Mouse (Mus musculus) layer of hippocampus, postnatal 14 days (tissue): ENCODE measurements around the gene Sorcs3. TPM values are rescaled to one million over a fixed set of nuclear protein-coding genes. Genes with fewer than 3 reads are reported as not detected.

Experiments used
- DNase-seq, 2 experiments: peaks; one replicate each; pipeline ENCODE4 v3.0.0; 2021 to 2022; ENCODE audit warnings: low spot score in 2 of 2, mixed read lengths in 1 of 2
- total RNA-seq, 2 experiments: library from RNA; stranded (reverse); gene quantifications; 2 replicates each; pipeline ENCODE4 v1.2.3; 2021

Sorcs3 gene
- total RNA-seq, 2 experiments from 2014 or later: 32.8 to 35.0 TPM

DNA sequence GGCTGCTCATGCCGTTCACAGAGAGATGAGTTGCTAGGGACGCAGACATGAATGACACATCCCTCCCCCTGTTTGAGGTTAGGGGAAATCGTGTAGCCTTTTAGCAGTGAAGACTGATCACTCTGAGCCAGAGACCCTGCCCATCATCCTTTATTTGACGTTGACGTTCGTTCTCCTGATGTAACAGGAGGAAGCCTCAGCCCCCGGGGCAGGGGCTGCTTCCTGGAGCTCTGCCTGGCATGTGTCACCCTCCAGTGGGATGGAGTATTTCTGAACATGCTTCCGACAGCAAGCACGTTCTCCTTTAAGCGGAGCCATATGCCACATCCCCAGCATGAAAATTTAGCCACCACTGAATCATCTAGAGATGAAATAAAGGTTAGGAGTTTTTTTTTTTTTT lies 162.2 kb downstream of the Sorcs3 start:
- DNase-seq: peak; percentile 33 to 56

DNA sequence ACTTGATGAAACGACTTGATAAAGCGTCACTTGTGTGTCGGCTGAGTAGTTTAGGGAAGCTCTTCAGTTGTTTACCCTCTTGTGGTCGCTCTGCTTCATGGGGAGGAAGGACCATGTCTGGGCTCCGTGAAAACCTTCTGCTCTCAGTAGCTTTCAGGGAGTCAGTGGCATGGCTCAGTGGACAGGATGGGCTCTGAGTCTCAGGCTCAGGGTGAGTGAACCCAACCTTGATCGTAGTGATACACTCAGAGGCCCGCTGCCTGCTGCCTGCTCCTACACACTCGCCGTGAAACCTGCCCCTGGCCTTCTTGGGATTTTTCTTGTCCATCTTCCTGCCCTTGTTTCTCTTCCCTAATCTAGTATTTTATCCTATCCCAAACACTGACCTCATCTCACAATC lies 166.0 kb downstream of the Sorcs3 start:
- no peak for DNase-seq

DNA sequence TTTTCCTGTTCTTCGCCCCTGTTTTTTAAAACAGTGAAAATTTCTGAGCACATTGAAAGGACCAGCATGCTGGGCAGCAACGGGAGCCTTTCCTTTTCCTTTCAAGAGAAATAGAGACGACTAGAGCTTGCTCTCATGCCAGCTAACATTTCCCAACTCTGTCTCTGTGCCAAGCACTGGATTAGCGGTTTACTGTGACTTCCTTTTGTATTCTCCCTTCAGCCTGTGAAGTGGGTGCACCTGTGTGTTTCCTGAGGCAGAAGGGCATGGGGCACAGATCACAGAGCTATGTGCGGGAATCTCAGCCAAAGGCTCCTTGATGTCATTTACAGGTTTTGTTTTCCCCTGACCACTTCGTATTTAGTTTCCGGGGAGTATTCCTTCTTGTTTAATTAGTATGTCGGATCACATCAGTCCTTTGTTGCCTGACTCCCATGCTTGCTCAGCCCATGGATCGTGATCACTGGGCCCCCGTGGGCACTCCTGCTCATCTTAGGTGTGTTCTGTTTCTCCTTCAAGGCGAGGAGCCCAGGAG lies 172.2 kb downstream of the Sorcs3 start:
- DNase-seq: peak in 1 of 2 experiments; percentile 9

DNA sequence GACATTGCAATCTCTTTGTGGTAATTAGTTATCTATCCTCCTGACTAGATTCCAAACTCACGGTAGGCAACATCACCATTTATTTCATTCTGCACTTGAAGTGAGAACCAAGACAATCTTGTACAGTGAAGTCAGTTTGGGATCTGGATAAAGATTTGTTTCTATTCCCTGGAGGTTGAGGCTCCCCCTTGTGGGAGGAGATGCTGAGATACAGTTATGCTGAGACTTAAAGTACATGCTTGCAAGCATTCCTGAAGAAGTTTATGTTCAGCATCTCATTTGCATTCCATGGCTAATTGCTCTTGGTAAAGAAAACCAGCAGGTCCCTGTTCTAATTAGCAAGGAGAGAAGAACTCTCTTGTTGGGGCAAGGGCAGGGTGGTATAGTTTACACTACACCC lies 185.7 kb downstream of the Sorcs3 start:
- DNase-seq: peak in 1 of 2 experiments; percentile 42

DNA sequence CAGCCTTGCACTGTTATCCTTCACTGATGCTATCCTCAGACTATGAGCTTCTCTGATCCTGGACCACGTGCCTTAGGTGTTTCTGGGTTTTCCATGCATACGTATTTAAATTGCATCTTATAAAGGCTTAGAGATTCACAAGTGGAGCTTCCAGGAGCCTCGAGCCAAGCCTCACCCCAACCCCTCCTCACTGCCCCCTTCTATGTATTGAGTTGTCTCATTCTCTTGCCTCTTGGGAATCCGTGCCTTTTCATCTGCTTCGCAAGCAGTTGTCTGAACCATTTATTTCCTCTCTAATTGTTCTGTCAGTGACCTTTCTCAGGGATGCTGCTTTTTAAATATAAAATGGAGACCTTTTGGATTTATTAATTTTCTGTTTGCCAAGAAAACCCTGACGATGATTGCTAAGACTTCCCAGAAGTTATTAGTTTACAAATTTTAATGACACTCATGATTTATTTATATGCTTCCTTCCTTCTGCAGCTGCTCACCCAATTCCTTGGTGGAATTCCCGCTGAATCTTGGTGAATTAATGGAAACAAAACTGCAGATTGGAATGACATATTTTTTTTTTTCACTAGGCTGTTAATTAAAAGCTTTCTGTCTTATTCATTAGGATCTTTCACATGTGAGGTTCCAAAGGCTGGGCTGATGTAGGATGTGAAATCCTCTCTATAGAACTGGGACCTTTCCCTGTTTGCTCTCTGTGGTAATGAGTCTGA lies 199.1 kb downstream of the Sorcs3 start:
- DNase-seq: no peak

DNA sequence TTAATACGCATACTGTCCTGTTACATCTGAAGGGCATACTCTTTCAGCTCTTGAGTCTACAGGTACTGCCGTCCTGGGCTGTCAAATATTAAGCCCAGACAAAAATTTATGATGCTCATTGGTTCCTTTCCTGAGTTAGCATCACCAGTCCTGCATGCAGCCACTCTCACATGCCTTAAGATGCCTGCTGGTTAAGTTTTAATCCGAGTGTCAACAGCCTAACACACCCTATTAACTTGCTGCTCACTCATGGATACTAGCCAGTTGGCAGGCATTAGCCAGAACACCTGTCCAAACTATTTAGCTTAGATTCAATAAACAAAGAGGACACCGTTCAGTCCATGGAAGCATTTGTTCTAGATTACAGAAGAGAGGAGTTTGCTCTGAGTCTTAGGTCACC lies 202.4 kb downstream of the Sorcs3 start:
- no peak for DNase-seq

DNA sequence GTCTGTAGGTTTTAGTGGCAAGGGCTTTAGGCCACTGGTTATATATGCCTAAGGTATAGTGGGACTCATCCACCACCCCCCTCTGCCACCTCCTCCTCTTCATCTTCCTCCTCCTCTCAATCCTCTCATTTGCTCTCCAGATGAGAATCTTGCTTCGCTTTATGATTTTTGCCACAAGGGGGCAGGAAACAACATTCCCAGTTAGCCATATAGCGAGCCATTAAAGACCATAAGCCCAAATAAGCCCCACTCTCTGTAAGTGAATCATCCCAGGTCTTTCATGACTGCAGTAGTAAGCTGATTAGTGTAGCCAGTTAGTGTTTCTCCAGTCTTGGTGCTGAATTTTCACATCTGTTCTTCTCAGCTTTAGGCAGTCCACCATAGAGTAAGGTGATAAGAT lies 205.5 kb downstream of the Sorcs3 start:
- DNase-seq: peak in 1 of 2 experiments; percentile 13

DNA sequence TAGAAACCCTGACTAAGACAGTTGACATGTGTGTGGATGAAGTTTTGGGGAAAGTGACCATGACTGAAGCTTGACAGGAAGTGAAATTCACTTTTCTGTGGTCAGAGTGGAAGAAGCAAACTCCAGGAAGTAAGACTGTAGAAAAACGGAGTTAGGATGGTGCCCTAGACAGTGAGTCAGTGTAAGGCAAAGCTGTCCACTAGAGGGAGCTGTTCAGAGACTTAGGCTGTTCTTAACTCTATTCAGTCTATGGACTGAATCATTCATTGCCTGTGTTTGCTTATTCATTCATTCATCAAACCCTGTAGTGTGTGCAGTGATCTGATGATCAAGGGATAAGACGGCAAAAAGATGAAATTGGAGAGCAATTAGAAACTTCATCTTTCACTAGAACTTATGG lies 208.0 kb downstream of the Sorcs3 start:
- peak; percentile 20 to 53 for DNase-seq

DNA sequence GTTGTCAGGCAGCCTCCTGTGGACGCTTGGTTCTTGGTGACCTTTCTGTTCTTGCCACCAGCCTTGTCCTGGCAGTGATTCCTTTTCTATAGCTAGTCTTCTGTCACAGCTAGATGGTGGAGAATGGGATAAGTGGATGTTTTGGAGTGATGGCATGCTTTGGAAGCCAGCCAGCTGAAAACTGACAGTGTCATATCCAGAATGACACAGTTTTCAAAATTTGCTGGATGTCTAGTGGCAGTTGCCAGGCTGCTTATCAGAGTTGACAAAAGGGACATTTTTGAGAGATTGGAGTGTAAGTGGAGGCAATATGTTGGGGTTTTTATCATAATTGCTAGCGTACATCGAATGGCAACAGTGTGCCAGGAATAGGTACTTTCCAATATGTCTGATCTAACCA lies 212.5 kb downstream of the Sorcs3 start:
- DNase-seq: peak in 1 of 2 experiments; percentile 7

DNA sequence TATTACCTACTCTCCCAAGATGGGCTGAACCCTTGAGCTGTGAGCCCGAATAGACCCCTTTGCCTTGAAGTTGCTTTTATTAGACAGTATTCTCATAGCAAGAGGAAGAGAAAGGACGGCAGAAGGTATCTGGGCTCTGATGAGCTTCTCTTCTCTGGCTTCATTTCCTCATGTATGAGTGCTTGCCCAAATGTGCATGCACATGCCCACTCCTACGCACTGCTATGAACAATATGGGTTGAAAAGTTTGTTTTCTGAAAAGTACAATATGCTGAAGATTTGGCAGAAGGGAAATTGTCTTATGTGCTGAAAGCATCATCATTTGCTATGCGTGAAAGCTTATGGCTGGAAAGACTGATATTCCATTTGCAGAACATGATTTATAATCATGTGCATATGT lies 223.4 kb downstream of the Sorcs3 start:
- peak; percentile 24 to 82 for DNase-seq

DNA sequence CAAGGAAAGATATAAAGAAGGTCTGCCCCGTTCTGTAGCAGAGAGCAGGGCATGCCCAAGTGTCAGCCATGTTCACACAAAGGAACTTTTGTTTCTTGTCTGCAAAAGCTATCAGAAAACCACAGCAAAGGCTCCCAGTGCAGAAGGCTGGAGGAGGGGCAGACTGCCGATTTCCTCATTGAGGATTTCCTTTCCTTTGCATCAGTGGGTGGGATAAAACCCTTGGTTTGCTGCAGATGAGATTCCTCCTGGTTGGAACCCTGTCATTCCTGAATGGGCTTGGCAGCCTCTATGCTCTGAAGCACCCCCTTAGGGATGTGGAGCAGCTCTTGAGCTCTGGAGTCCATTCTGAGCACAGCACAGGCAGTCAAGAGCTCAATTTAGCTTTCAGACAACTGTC lies 223.9 kb downstream of the Sorcs3 start:
- DNase-seq: peak; percentile 22 to 34

DNA sequence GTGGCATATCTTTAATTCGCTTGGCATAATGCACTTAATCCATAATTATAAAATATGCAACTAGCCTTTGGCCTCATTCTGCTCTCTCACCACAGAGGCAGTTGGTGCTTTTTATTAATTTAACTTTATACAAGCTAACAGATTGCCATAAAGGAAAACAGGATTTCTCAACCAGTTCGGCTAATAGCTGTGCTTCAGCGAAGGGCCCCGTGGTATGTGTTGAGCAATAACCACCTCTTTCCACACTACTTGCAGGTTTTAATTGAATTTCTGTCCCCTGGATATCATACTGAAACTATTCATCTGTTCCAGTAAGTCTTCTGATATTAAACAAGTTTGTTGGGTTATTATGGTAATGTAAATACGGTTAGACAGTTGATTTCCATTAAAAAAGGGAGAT lies 224.5 kb downstream of the Sorcs3 start:
- no peak for DNase-seq

DNA sequence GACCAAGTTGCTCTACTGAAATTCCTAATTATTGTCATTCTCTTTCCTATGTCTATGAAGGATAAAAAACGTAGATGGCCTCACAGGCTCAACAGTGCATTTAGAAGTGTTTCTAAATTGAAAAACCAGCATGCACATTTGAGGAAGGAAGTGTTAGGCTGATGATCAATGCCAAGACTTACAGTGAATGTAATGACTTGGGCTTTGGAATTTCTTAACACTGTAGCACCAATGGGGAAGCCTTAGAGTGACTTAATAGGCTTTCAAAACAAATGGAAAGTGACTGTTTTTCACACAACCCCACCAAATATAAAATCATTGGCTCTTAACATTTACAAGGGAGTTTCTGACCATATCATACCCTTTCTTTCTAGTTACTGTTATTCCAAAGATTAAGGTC lies 232.6 kb downstream of the Sorcs3 start:
- DNase-seq: no peak

DNA sequence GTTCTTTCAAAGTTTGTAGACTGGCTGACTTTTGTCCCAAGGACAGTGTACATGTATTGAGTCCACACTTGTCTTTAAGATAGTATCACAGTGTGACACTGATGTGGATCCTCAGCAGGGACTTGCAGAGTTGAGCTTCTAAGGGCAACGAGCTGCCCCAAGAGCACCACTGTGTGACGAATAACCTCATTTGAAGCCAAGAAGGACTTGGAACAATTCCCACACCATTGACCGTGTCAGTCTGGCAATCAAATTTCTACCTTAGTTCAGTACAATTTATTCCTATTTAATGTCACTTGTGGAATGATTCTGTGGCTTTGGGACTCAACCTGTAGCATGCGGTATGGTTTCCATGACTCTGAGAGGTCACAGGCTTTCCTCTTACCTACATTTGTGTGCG lies 255.3 kb downstream of the Sorcs3 start:
- no peak for DNase-seq

DNA sequence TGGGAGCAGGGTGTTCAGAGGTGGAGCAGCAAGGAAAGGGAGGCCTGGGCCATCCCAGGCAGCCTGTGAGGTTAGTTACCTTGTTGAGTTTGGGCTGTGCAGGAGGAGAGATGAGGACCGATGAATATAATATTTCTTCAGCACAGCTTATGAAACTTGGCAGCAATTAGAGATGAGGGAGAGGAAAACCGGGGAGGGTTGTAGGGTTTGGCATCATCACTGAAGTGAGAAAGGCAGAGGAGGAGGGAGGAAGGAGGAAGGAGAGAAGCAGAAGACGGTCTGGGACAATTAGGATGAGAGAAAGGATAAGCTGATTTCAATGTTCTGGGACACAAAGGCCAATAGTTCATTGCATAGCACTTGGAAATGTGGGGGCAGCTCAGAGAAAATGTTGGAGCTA lies 256.6 kb downstream of the Sorcs3 start:
- no peak for DNase-seq

DNA sequence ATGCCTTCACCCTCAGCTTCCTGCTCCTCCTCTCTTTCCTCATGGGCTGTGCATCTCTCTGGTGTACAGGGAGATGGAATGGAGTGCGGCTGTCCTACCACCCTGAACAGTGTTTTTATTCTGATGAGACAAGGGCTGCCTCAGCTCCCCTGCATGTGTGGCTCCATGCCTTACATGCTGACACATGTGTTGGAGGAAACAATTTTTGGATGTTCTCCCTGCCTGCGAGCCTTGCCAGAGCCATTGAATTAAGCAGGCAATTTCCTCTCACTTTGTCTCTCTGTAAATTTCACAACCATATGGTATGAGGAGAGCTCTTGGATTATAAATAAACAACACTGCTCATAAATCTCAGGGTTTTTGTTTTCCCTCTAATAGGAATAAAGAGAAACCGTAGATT lies 257.7 kb downstream of the Sorcs3 start:
- DNase-seq: peak; percentile 40 to 76

DNA sequence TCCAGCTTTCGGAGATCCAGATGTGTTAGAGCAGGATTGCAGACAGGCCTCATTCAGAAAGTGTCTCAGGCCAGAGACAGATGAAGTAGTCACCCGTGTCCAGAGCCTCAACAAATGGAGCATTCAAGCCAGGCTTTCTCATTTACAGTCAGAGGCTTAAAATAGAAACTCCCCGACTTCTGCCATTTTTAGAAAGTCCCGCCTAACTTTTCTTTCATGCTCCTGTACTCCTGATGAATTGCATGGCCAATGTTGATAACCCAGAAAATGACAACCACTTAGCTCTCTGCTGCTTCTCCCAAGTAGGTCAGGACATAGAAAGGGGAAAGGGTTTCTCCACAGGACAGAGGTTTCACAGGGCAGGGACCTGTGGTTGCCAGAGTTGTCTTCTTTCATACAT lies 261.6 kb downstream of the Sorcs3 start:
- no peak for DNase-seq

DNA sequence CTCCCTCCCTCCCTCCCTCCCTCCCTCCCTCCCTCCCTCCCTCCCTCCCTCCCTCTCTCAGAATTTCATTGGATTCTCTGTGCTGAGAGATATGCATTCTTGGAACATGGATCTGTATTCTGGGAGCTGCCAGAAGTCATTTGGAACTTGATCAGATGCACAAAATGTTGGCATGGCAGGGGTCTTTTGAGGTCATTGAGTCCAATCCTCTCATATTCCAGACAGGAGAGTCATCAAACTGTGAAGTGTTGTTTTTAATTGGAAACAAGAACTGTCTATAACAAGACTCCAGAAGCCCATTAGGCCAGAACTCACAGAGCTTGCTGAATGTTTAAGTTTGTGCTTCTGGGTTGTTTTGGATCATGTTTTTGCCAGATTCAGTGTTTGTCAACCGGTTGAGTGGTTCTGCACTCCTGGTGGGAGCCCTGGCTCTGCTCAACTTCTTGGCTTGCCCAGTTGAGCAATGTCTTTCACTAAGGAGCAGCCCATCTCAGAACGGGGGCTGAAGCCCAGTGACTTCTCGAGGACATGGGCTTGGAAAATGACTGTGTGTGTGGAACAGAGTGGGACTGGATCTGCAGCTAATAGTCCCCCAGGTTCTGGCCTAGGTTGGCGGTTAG lies 264.1 kb downstream of the Sorcs3 start:
- no peak for DNase-seq

DNA sequence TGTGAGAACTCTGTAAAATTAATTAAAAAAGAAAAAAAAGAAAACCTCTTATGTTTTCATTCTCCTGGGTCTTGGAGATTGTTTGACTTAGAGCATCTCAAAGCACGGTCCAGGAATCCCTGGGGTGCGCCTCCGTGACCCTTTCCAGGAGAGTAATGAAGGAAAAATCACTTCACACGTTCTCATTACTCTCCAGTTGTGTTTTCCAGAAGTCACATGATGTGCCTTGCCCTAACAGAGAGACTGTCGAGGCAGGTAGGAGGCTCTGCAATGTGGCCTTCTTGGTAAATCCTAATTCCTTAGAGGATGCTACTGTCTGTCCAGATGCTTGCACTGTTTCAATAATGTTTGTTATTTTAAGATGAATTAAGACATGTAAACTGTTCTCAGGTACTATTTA lies 266.1 kb downstream of the Sorcs3 start:
- DNase-seq: no peak

DNA sequence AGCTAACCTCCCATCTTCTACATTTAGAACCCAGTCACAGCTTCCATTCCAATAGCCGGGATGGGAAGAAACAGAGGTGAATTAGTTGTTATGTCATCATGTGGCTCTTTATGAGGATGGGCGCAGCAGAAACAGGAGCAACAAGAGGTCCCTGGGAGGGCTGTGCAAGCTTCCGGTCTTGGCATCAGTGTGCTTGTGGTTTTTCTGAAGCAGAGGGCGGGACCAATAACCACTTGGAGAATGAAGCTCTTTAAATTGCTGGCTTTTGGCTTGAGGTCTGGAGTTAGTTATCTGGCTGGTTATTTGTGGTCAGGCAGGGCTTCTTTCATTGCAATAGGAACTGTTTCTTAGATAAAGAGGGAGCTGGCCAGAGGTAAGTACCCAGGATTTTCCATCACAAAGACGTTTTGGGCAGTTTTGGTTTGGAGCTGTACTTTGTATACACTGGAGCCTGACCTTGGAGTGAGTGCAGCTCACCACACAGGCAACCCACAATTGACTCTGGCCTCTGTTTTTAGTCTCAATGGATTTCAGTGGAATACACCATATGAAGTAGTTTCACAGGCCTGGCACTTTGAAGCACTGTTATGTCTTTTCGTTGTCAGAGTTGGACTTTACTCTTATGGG lies 270.1 kb downstream of the Sorcs3 start:
- no peak for DNase-seq

DNA sequence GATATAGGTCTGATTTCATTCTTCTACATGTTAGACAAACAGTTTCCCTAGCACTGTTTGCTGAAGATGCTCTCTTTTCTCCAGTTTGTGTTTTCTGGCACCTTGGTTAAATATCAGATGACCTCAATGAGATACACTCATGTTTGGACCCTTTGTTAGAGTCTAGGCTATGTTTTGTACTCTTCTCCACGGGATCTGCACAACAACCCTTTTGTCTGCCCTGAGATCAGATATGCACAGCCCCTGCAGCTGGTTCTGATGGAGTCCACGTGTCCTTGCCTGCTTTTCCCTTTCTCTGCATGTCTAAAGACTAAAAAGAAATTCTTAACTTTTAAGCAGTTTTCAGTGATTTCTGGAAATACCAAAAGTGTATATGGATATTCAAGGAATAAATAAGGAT lies 273.0 kb downstream of the Sorcs3 start:
- DNase-seq: no peak

DNA sequence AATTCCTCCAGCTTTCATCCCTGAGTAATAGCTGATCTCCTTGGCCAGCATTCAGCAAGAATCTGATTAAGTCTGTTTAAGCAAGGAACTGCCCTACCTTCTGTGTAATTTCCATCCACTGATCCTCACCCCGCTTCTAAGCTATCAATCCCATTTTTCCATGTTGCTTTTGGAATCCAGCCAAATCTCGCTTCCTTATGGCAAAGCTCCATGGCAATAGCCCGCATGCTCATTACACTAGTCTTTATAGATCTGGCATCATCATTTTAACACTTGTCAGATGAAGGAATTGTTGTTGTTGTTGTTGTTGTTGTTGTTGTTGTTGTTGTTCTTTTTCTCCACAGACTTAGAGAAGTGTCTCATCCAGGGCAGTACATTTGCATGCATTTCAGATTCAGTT lies 277.1 kb downstream of the Sorcs3 start:
- DNase-seq: no peak
